In the genomic region with DNA sequence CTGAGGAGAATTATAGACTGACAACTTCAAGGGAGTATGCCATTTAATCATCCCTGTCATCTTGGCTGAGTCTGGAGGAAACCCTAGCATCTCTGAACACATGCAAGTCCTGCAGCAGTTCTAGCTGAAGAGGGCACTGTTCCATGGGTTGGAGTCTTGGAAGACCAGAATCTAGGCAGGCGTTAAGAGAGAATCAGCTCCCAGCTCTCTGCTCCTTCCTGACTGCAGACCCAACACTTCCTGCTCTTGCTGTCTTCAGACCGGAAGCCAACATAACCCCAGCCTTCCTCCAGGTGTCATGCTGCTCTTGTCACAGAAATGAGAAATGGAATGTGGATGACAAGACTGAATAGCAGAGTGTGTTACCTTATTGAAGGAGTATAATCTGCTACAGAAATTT, we compare ENCODE assay signal across 12 mouse cellular contexts. TPM values are rescaled to one million over a fixed set of nuclear protein-coding genes. Genes with fewer than 3 reads are reported as not detected.
DNase-seq lines count a peak whose midpoint lies in the region; ATAC-seq and TF ChIP-seq lines count a peak whose summit lies in the region.
"Had no signal": no experiment of that assay in that cellular context is flagged by ENCODE, and none has a peak within 500 bp of the region (broad histone marks: within the 10 kb centered on the region; RNA-seq: fewer than 3 reads in every experiment).

No protein-coding gene starts in this region.

- peaks cover 21% of the 10 kb centered on the region for H3K36me3 ChIP-seq in liver, postnatal 0 days (replicated peaks; ENCODE audit: insufficient read depth, low read length)
- peaks cover 5% of the 10 kb centered on the region; the same call in 1 of the 2 replicates for H3K36me3 ChIP-seq in liver, embryonic 11.5 days (ENCODE audit: control insufficient read depth, insufficient read depth, low read length)

- H3K4me1 ChIP-seq in cerebellum, adult 2 months (ENCODE audit: control insufficient read depth, insufficient read depth, low read length), result peaks cover 5% of the 10 kb centered on the region
- H3K4me1 ChIP-seq in liver, postnatal 0 days (ENCODE audit: insufficient read depth), result peaks cover 38% of the 10 kb centered on the region
- peaks cover 7% of the 10 kb centered on the region for H3K4me1 ChIP-seq in liver, embryonic 11.5 days (replicated peaks; ENCODE audit: control insufficient read depth, insufficient read depth, low read length)

- 42% methylated on average over 2 of the region's 2 CpGs for WGBS in cerebellum, adult 2 months
- WGBS in liver, postnatal 0 days (ENCODE audit: insufficient replicate concordance), result 31% methylated on average over 2 of the region's 2 CpGs
- WGBS in liver, embryonic 11.5 days, result 55% methylated on average over 2 of the region's 2 CpGs

- H3K4me3 ChIP-seq in cerebellum, adult 2 months (replicated peaks; ENCODE audit: insufficient read depth, low read depth, low read length), result no peak overlapping the region
- H3K4me3 ChIP-seq in liver, postnatal 0 days (ENCODE audit: low read depth, low read length), result no peak overlapping the region
- no peak overlapping the region for H3K4me3 ChIP-seq in liver, embryonic 11.5 days (ENCODE audit: low read depth, low read length)
- H3K4me3 ChIP-seq: heart, embryonic 13.5 days; limb, embryonic 12.5 days had no signal

- no peak overlapping the region for H3K4me2 ChIP-seq in liver, postnatal 0 days (ENCODE audit: low read depth, low read length)
- H3K4me2 ChIP-seq in liver, embryonic 11.5 days, result no peak overlapping the region
- H3K4me2 ChIP-seq: heart, embryonic 13.5 days; limb, embryonic 12.5 days had no signal

- TF ChIP-seq EP300 in liver, postnatal 0 days (IDR thresholded peaks at IDR 0.05; ENCODE audit: low read depth), result no peak

- TF ChIP-seq CTCF in cerebellum, adult 2 months (IDR thresholded peaks at IDR 0.05; ENCODE audit: borderline replicate concordance, insufficient read depth, low read depth, low read length), result no peak
- TF ChIP-seq CTCF in liver, postnatal 0 days (IDR thresholded peaks at IDR 0.05; ENCODE audit: low read depth), result peak; percentile 41

- no peak overlapping the region for H3K27ac ChIP-seq in cerebellum, adult 2 months (ENCODE audit: insufficient read depth, low read length)
- peak overlapping the region; percentile 36; the same call in 1 of the 2 replicates for H3K27ac ChIP-seq in liver, postnatal 0 days (ENCODE audit: low read depth)
- H3K27ac ChIP-seq in liver, embryonic 11.5 days (ENCODE audit: low read depth, low read length), result no peak overlapping the region
- H3K27ac ChIP-seq: heart, embryonic 13.5 days; limb, embryonic 12.5 days had no signal

- no peak overlapping the region for H3K9ac ChIP-seq in liver, postnatal 0 days (replicated peaks)
- no peak overlapping the region for H3K9ac ChIP-seq in liver, embryonic 11.5 days (ENCODE audit: low read depth, low read length)
- H3K9ac ChIP-seq: heart, embryonic 13.5 days; limb, embryonic 12.5 days had no signal

- H3K27me3 ChIP-seq in cerebellum, adult 2 months (ENCODE audit: control insufficient read depth, insufficient read depth, low read length), result no peaks in the 10 kb centered on the region
- no peaks in the 10 kb centered on the region for H3K27me3 ChIP-seq in liver, postnatal 0 days (ENCODE audit: insufficient read depth, low read length)
- H3K27me3 ChIP-seq in liver, embryonic 11.5 days (replicated peaks; ENCODE audit: control insufficient read depth, insufficient read depth, low read length), result no peaks in the 10 kb centered on the region
- H3K27me3 ChIP-seq: heart, embryonic 13.5 days; limb, embryonic 12.5 days had no signal

- TF ChIP-seq POLR2A in cerebellum, adult 2 months (IDR thresholded peaks at IDR 0.05; ENCODE audit: borderline replicate concordance, insufficient read depth, low read length), result no peak

- H3K9me3 ChIP-seq in liver, postnatal 0 days (ENCODE audit: low read length), result no peaks in the 10 kb centered on the region
- no peaks in the 10 kb centered on the region for H3K9me3 ChIP-seq in liver, embryonic 11.5 days (ENCODE audit: control insufficient read depth, low read length)
- H3K9me3 ChIP-seq: heart, embryonic 13.5 days; limb, embryonic 12.5 days had no signal

- DNase-seq in cerebellum, postnatal 14 days, result peak; percentile 32 to 36
- no peak for DNase-seq in cerebellum, adult 2 months
- DNase-seq in liver, postnatal 0 days, result no peak
- no peak for DNase-seq in liver, embryonic 11.5 days (ENCODE audit: low spot score)
- peak; percentile 63 to 66 for DNase-seq in thymus, postnatal 10 days (ENCODE audit: low spot score in 2 of 2)
- DNase-seq in ovary, postnatal 14 days (ENCODE audit: low spot score), result no peak
- DNase-seq in cerebellum, adult 9-11 months, result no peak
- DNase-seq: cerebellum, adult 8-10 months; kidney, postnatal 14 days had no signal

- no peak for ATAC-seq in liver, postnatal 0 days
- ATAC-seq in liver, embryonic 11.5 days (replicated peaks; ENCODE audit: low FRiP score), result no peak
- peak; percentile 71 for ATAC-seq in granulocyte monocyte progenitor cell, adult 5-6 weeks (replicated peaks; ENCODE audit: poor library complexity, severe bottlenecking)

RNA-seq across cellular contexts. Expression of gene Cemip, which starts 29.1 kb away (rescaled TPM):
- 5.4 and 6.8 TPM in 2 replicates for polyA plus RNA-seq in cerebellum, adult 2 months (2012; rRNA removed)
- not detected in 2 replicates for polyA plus RNA-seq in liver, postnatal 0 days (2015; fragmentation: Nextera tagmentation; extraction: Ambion mirVana)
- 0.14 and 0.15 TPM in 2 replicates for polyA plus RNA-seq in liver, embryonic 11.5 days (2014; fragmentation: Nextera tagmentation; extraction: Ambion mirVana)
- total RNA-seq in granulocyte monocyte progenitor cell, adult 5-6 weeks (2014; fragmentation: Nextera tagmentation), result not detected in 2 replicates
- total RNA-seq in granulocyte monocyte progenitor cell, adult 5-6 weeks (2017), result not detected in 2 replicates

RNA-seq across cellular contexts. Expression of gene Abhd17c, which starts 36.3 kb away (rescaled TPM):
- 22.8 and 23.9 TPM in 2 replicates for polyA plus RNA-seq in cerebellum, adult 2 months (2012; rRNA removed)
- polyA plus RNA-seq in liver, postnatal 0 days (2015; fragmentation: Nextera tagmentation; extraction: Ambion mirVana), result 36.4 and 37.9 TPM in 2 replicates
- polyA plus RNA-seq in liver, embryonic 11.5 days (2014; fragmentation: Nextera tagmentation; extraction: Ambion mirVana), result 41.3 and 45.7 TPM in 2 replicates
- total RNA-seq in granulocyte monocyte progenitor cell, adult 5-6 weeks (2014; fragmentation: Nextera tagmentation), result 42.3 and 51.2 TPM in 2 replicates
- total RNA-seq in granulocyte monocyte progenitor cell, adult 5-6 weeks (2017), result 14.9 and 18.6 TPM in 2 replicates

Comparison
In these comparisons a context has a peak if more than half of its experiments do, and no peak if none do; other contexts are left out.
1. DNase-seq: peak in cerebellum, postnatal 14 days (2 of 2) and thymus, postnatal 10 days (2 of 2); none in cerebellum, adult 2 months (0 of 2), liver, postnatal 0 days (single experiment), liver, embryonic 11.5 days (single experiment), ovary, postnatal 14 days (single experiment) and cerebellum, adult 9-11 months (single experiment).